Mouse (Mus musculus): ENCODE data around the gene Pdxp.

- TF ChIP-seq CTCF (IDR thresholded peaks at IDR 0.05 in 2 of 3, conservative IDR thresholded peaks at IDR 0.05 in 1 of 3; ENCODE audit: control insufficient read depth in 1 of 3, insufficient read depth in 1 of 3, low read depth in 2 of 3, low read length in 3 of 3, poor library complexity in 1 of 3, severe bottlenecking in 1 of 3) (peak in 2 of 3 experiments; percentile 58 to 62; a peak in 4 of 6 replicates), ZMIZ1 (IDR thresholded peaks at IDR 0.05; ENCODE audit: low read depth, low read length) (no peak), POLR2A (IDR thresholded peaks at IDR 0.05; ENCODE audit: control insufficient read depth in 1 of 2, insufficient read depth in 1 of 2, low read depth in 1 of 2, low read length in 2 of 2, poor library complexity in 1 of 2) (no peak), TAL1 (IDR thresholded peaks at IDR 0.05; ENCODE audit: low read length) (no peak), JUND (IDR thresholded peaks at IDR 0.05; ENCODE audit: low read depth, low read length) (no peak)
These were observed 42.6 kb downstream of the Pdxp start for GRCm38 (mm10) chr15:78956351-78956750.

Data from MEL (cell line).